Mouse (Mus musculus) neural tube, embryonic 15.5 days (tissue): ENCODE data around the gene Usp15. TPM values are rescaled to one million over a fixed set of nuclear protein-coding genes. Genes with fewer than 3 reads are reported as not detected.
"Not testable (repeated sequence)": the region's sequence is repeated elsewhere in the genome, so short reads cannot be mapped to it uniquely, and the experiment has no call there.

Experiments
- ATAC-seq: fragments of 200-750 bp; cut with Nextera tagmentation; 2 replicates; pipeline ENCODE4 v1.8.0; 2017; ENCODE audit warnings: mild to moderate bottlenecking, moderate TSS enrichment, moderate library complexity; ENCODE audit not compliant: low FRiP score
- H3K27ac ChIP-seq: fragments of 300-500 bp; sonication (generic); replicated peaks from 2 replicates; pipeline ENCODE4 v1.5.1; 2015; ENCODE audit warnings: mild to moderate bottlenecking, inconsistent platforms
- H3K27me3 ChIP-seq: fragments of 300-500 bp; sonication (generic); replicated peaks from 2 replicates; pipeline ENCODE4 v1.6.1; 2015; ENCODE audit warnings: inconsistent platforms
- H3K36me3 ChIP-seq: fragments of 300-500 bp; sonication (generic); 2 replicates; pipeline ENCODE4 v1.6.1; 2015; ENCODE audit warnings: inconsistent platforms
- H3K4me1 ChIP-seq: fragments of 300-500 bp; sonication (generic); 2 replicates; pipeline ENCODE4 v1.6.1; 2015; ENCODE audit warnings: inconsistent platforms
- H3K4me2 ChIP-seq: fragments of 300-500 bp; sonication (generic); 2 replicates; pipeline ENCODE4 v1.6.1; 2015; ENCODE audit warnings: inconsistent platforms, mild to moderate bottlenecking, moderate library complexity
- H3K4me3 ChIP-seq: fragments of 300-500 bp; sonication (generic); replicated peaks from 2 replicates; pipeline ENCODE4 v1.5.1; 2015; ENCODE audit warnings: mild to moderate bottlenecking, inconsistent platforms
- H3K9ac ChIP-seq: fragments of 300-500 bp; sonication (generic); replicated peaks from 2 replicates; pipeline ENCODE4 v1.6.1; 2015; ENCODE audit warnings: mild to moderate bottlenecking, inconsistent platforms
- H3K9me3 ChIP-seq: fragments of 300-500 bp; sonication (generic); replicated peaks from 2 replicates; pipeline ENCODE4 v1.6.1; 2016; ENCODE audit warnings: inconsistent platforms
- WGBS: fragments of 180-500 bp; shearing (Covaris S2); methylation state at CpG from one replicate; pipeline ENCODE4 v1.1.7; 2015; ENCODE audit warnings: mixed read lengths; 5-methylcytosine and 5-hydroxymethylcytosine counted together
- polyA plus RNA-seq: library from polyadenylated mRNA; unstranded; fragments of >200 nt; fragmentation: Nextera tagmentation; extraction: Ambion mirVana; gene quantifications from 2 replicates; pipeline ENCODE4 v1.2.1, GENCODE M21; 2015

Gene Usp15
- 68.7 and 71.2 TPM in 2 replicates for polyA plus RNA-seq

- H3K27ac ChIP-seq: peak within 1 kb of the TSS; percentile 96
- H3K4me3 ChIP-seq: peak within 1 kb of the TSS; percentile 80
- peak; percentile 94 for ATAC-seq
- H3K9ac ChIP-seq: peak within 1 kb of the TSS; percentile 78
- peak within 1 kb of the TSS; percentile 67 for H3K4me2 ChIP-seq
- H3K4me1 ChIP-seq: peaks cover 16% of the 10 kb centered on the region
- no peaks in the 10 kb centered on the region for H3K9me3 ChIP-seq
- under 1% methylated on average over 62 of the region's 66 CpGs for WGBS
- no peaks in the 10 kb centered on the region for H3K27me3 ChIP-seq
- no peaks in the 10 kb centered on the region for H3K36me3 ChIP-seq
These were observed at the start of gene Usp15 for GRCm38 (mm10) chr10:123196835-123197559. Gene Usp15 (minus strand): TSS chr10:123196995.

- Histone ChIP-seq H3K4me2 (no peak overlapping the region), H3K27ac (no peak overlapping the region), H3K9me3 (no peaks in the 10 kb centered on the region), H3K4me3 (no peak overlapping the region), H3K27me3 (no peaks in the 10 kb centered on the region), H3K4me1 (no peaks in the 10 kb centered on the region), H3K36me3 (no peaks in the 10 kb centered on the region), H3K9ac (no peak overlapping the region)
- ATAC-seq: no peak
- 90% methylated on average over 5 of the region's 5 CpGs for WGBS
These were observed 32.6 kb upstream of the Usp15 start for GRCm38 (mm10) chr10:123229420-123229819.

GRCm38 (mm10) chr10:123222785-123223184 lies 26.0 kb upstream of the Usp15 start:
- no peaks in the 10 kb centered on the region for H3K27me3 ChIP-seq
- no peak for ATAC-seq
- no peaks in the 10 kb centered on the region for H3K4me1 ChIP-seq
- H3K27ac ChIP-seq: no peak overlapping the region
- no peak overlapping the region for H3K9ac ChIP-seq
- no peaks in the 10 kb centered on the region for H3K36me3 ChIP-seq
- H3K4me2 ChIP-seq: no peak overlapping the region
- H3K4me3 ChIP-seq: no peak overlapping the region
- no peaks in the 10 kb centered on the region for H3K9me3 ChIP-seq
- WGBS: 94% methylated on average over 5 of the region's 5 CpGs

GRCm38 (mm10) chr10:123209517-123209916 lies 12.7 kb upstream of the Usp15 start:
- no peak for ATAC-seq
- H3K9ac ChIP-seq: no peak overlapping the region
- no peaks in the 10 kb centered on the region for H3K4me1 ChIP-seq
- no peak overlapping the region for H3K4me2 ChIP-seq
- no peaks in the 10 kb centered on the region for H3K9me3 ChIP-seq
- H3K4me3 ChIP-seq: no peak overlapping the region
- H3K27ac ChIP-seq: no peak overlapping the region
- H3K36me3 ChIP-seq: no peaks in the 10 kb centered on the region
- H3K27me3 ChIP-seq: no peaks in the 10 kb centered on the region
- WGBS: 82% methylated on average over 8 of the region's 8 CpGs

- 94% methylated on average over 9 of the region's 9 CpGs for WGBS
- H3K36me3 ChIP-seq: no peaks in the 10 kb centered on the region
- no peaks in the 10 kb centered on the region for H3K9me3 ChIP-seq
- H3K4me3 ChIP-seq: no peak overlapping the region
- no peak overlapping the region for H3K4me2 ChIP-seq
- no peak overlapping the region for H3K9ac ChIP-seq
- no peak for ATAC-seq
- H3K27me3 ChIP-seq: no peaks in the 10 kb centered on the region
- H3K27ac ChIP-seq: no peak overlapping the region
- no peaks in the 10 kb centered on the region for H3K4me1 ChIP-seq
These were observed 11.5 kb upstream of the Usp15 start for GRCm38 (mm10) chr10:123208336-123208735.

GRCm38 (mm10) chr10:123206074-123206473 lies 9.3 kb upstream of the Usp15 start:
- no peaks in the 10 kb centered on the region for H3K9me3 ChIP-seq
- H3K4me1 ChIP-seq: no peaks in the 10 kb centered on the region
- no peak overlapping the region for H3K4me3 ChIP-seq
- no peaks in the 10 kb centered on the region for H3K27me3 ChIP-seq
- 92% methylated on average over 6 of the region's 6 CpGs for WGBS
- H3K4me2 ChIP-seq: no peak overlapping the region
- ATAC-seq: no peak
- H3K9ac ChIP-seq: no peak overlapping the region
- no peak overlapping the region for H3K27ac ChIP-seq
- H3K36me3 ChIP-seq: no peaks in the 10 kb centered on the region

- 96% methylated on average over 3 of the region's 3 CpGs for WGBS
- not testable (repeated sequence) for H3K27ac ChIP-seq
These were observed 8.6 kb upstream of the Usp15 start for GRCm38 (mm10) chr10:123205364-123205763.

GRCm38 (mm10) chr10:123201981-123202758 lies 5.4 kb upstream of the Usp15 start:
- 90% methylated on average over 23 of the region's 23 CpGs for WGBS
- Histone ChIP-seq H3K27me3 (no peaks in the 10 kb centered on the region), H3K4me2 (no peak overlapping the region), H3K36me3 (no peaks in the 10 kb centered on the region), H3K4me1 (no peaks in the 10 kb centered on the region; the same call in 1 of the 2 replicates), H3K4me3 (no peak overlapping the region), H3K9ac (no peak overlapping the region), H3K27ac (no peak overlapping the region), H3K9me3 (no peaks in the 10 kb centered on the region)
- no peak for ATAC-seq

More at GRCm38 (mm10) chr10:123205364-123205763, 8.6 kb upstream of the Usp15 start:
- not testable (repeated sequence) for H3K4me1 ChIP-seq, H3K36me3 ChIP-seq, H3K9me3 ChIP-seq, ATAC-seq, H3K9ac ChIP-seq, H3K4me3 ChIP-seq, H3K27me3 ChIP-seq, H3K4me2 ChIP-seq

- Histone ChIP-seq H3K4me1 (no peaks in the 10 kb centered on the region; the same call in 1 of the 2 replicates), H3K4me2 (no peak overlapping the region), H3K27me3 (no peaks in the 10 kb centered on the region), H3K4me3 (no peak overlapping the region), H3K9ac (no peak overlapping the region), H3K9me3 (no peaks in the 10 kb centered on the region), H3K27ac (no peak overlapping the region), H3K36me3 (no peaks in the 10 kb centered on the region)
- 86% methylated on average over 5 of the region's 5 CpGs for WGBS
- no peak for ATAC-seq
These were observed 4.6 kb upstream of the Usp15 start for GRCm38 (mm10) chr10:123201436-123201835.

GRCm38 (mm10) chr10:123200996-123201395 lies 4.2 kb upstream of the Usp15 start:
- H3K9ac ChIP-seq: no peak overlapping the region
- H3K36me3 ChIP-seq: no peaks in the 10 kb centered on the region
- no peaks in the 10 kb centered on the region for H3K27me3 ChIP-seq
- H3K27ac ChIP-seq: no peak overlapping the region
- 87% methylated on average over 5 of the region's 5 CpGs for WGBS
- no peak for ATAC-seq
- no peak overlapping the region for H3K4me3 ChIP-seq
- H3K9me3 ChIP-seq: no peaks in the 10 kb centered on the region
- H3K4me2 ChIP-seq: no peak overlapping the region
- H3K4me1 ChIP-seq: no peaks in the 10 kb centered on the region; the same call in 1 of the 2 replicates

- Histone ChIP-seq H3K27me3 (no peaks in the 10 kb centered on the region), H3K27ac (no peak overlapping the region), H3K36me3 (no peaks in the 10 kb centered on the region), H3K4me1 (peaks cover 6% of the 10 kb centered on the region), H3K9me3 (no peaks in the 10 kb centered on the region), H3K9ac (no peak overlapping the region), H3K4me2 (no peak overlapping the region), H3K4me3 (no peak overlapping the region)
- no peak for ATAC-seq
- 90% methylated on average over 8 of the region's 8 CpGs for WGBS
These were observed 3.5 kb upstream of the Usp15 start for GRCm38 (mm10) chr10:123200320-123200659.
